Mouse (Mus musculus) lung, postnatal 0 days (tissue): ENCODE measurements at regions not wholly inside any gene's neighbourhood (a gene's known extent, or its start where the extent isn't known, plus 50 kb on each side); places are given as distances from the start of the nearest gene placed in this dataset.

Experiments used
- ATAC-seq: fragments of 200-750 bp; cut with Nextera tagmentation; 2 replicates; pipeline ENCODE4 v1.8.0; 2017; ENCODE audit warnings: moderate library complexity
- DNase-seq: peaks from one replicate; pipeline ENCODE4 v3.0.0-alpha.2; 2016; ENCODE audit warnings: low spot score
- H3K27ac ChIP-seq: fragments of 300-500 bp; sonication (generic); 2 replicates; pipeline ENCODE4 v1.5.1; 2014; ENCODE audit warnings: antibody characterized with exemption, mild to moderate bottlenecking, low read length, mixed read lengths
- H3K27me3 ChIP-seq: fragments of 300-500 bp; sonication (generic); replicated peaks from 2 replicates; pipeline ENCODE4 v1.6.1; 2014; ENCODE audit warnings: low read length, mixed read lengths; ENCODE audit not compliant: insufficient read depth
- H3K36me3 ChIP-seq: fragments of 300-500 bp; sonication (generic); 2 replicates; pipeline ENCODE4 v1.6.1; 2014; ENCODE audit warnings: low read length, mixed read lengths; ENCODE audit not compliant: insufficient read depth
- H3K4me1 ChIP-seq: fragments of 300-500 bp; sonication (generic); 2 replicates; pipeline ENCODE4 v1.6.1; 2014; ENCODE audit warnings: antibody characterized with exemption, low read depth, low read length, mixed read lengths; ENCODE audit not compliant: insufficient read depth
- H3K4me2 ChIP-seq: fragments of 300-500 bp; sonication (generic); replicated peaks from 2 replicates; pipeline ENCODE4 v1.6.1; 2014; ENCODE audit warnings: low read depth, mild to moderate bottlenecking, low read length, moderate library complexity, mixed read lengths
- H3K4me3 ChIP-seq: fragments of 300-500 bp; sonication (generic); 2 replicates; pipeline ENCODE4 v1.5.1; 2014; ENCODE audit warnings: low read depth, low read length
- H3K9ac ChIP-seq: fragments of 300-500 bp; sonication (generic); replicated peaks from 2 replicates; pipeline ENCODE4 v1.6.1; 2014; ENCODE audit warnings: low read depth, mild to moderate bottlenecking
- H3K9me3 ChIP-seq: fragments of 300-500 bp; sonication (generic); 2 replicates; pipeline ENCODE4 v1.6.1; 2016; ENCODE audit warnings: low read length, mixed read lengths
- CTCF ChIP-seq: IDR thresholded peaks from 2 replicates; pipeline ENCODE4 v1.5.1; 2016; ENCODE audit warnings: antibody characterized with exemption, mild to moderate bottlenecking
- EP300 ChIP-seq: IDR thresholded peaks from 2 replicates; pipeline ENCODE4 v1.6.1; 2016; ENCODE audit warnings: antibody characterized with exemption, mild to moderate bottlenecking, control low read depth
- WGBS: fragments of 180-500 bp; shearing (Covaris S2); extraction: QIAGEN DNeasy Blood & Tissue Kit; methylation state at CpG from one replicate; pipeline ENCODE4 v1.1.7; 2014; 5-methylcytosine and 5-hydroxymethylcytosine counted together

- H3K27me3 ChIP-seq: no peaks in the 10 kb centered on the region
- DNase-seq: no peak
- no peak for TF ChIP-seq EP300
- TF ChIP-seq CTCF: no peak
- no peak overlapping the region for H3K27ac ChIP-seq
- no peak overlapping the region for H3K4me2 ChIP-seq
- 60% methylated on average over 5 of the region's 5 CpGs for WGBS
- H3K4me3 ChIP-seq: no peak overlapping the region
- H3K9ac ChIP-seq: no peak overlapping the region
- H3K9me3 ChIP-seq: no peaks in the 10 kb centered on the region
- no peaks in the 10 kb centered on the region for H3K36me3 ChIP-seq
- ATAC-seq: no peak
- H3K4me1 ChIP-seq: no peaks in the 10 kb centered on the region
Measured at GRCm38 (mm10) chr4:55453902-55454301, 78.4 kb downstream of the Klf4 start.

DNA sequence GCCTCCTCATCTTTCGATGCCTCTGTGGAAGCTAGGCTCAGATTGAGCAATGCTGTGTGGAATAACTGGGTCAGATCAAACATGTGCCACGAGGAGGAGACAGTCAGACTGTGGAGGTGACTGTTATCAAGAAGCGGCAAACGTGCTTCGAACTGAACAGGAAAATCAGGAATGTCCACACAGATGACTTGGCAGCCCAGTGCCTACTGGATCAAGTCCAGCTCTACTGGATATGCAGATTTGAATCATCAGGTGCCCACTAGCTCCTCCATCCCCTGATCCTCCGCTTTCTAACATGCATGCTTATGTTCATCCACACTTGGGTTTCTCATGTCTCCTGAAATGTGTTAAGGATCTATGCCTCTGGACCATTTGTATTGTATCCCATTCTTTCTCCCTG, 79.7 kb downstream of the Klf4 start:
- Histone ChIP-seq H3K4me3 (no peak overlapping the region), H3K4me1 (no peaks in the 10 kb centered on the region), H3K9ac (no peak overlapping the region), H3K27me3 (no peaks in the 10 kb centered on the region), H3K9me3 (no peaks in the 10 kb centered on the region), H3K4me2 (no peak overlapping the region), H3K27ac (no peak overlapping the region), H3K36me3 (no peaks in the 10 kb centered on the region)
- 61% methylated on average over 6 of the region's 6 CpGs for WGBS
- DNase-seq: no peak
- no peak for ATAC-seq
- no peak for TF ChIP-seq CTCF
- TF ChIP-seq EP300: no peak

DNA sequence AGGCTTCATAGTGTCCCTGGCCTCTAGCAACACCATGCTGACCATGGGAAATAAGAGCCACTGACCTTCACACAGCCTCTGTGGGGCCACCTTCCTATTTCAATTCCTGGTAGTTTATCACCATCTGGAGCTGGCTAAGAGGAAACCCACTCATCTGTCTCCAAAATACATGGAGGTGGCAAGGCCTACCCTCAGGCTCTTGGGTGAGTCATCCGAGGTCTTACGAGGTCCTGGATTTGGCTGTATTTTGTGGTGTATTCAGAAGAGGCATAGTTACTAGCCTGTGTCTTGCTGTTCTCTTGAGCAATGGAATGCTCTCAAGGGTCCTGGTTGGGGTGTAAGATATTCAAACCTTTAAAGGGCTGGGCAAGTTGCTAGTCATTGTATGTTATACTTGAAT, 80.6 kb downstream of the Klf4 start:
- no peak for DNase-seq
- no peak overlapping the region for H3K4me2 ChIP-seq

DNA sequence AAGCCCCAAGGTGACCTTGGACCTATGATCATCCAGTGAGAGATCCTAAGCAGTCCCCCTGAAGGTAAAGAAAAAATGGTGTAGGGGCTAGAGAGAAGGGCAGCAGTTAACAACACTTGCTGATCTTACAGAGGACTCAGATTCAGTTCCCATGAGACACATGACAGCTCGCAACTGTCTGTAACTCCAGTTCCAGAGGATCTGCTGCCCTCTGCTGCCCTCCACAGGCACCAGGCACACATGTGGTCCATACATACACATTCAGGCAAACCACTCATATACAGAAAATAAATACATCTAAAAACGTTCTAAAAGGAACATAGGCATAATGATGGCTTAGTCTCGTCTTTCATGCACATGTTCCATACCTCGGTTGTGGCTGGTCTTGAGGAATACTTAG, 81.2 kb downstream of the Klf4 start:
- no peaks in the 10 kb centered on the region for H3K36me3 ChIP-seq
- H3K4me3 ChIP-seq: no peak overlapping the region
- H3K27ac ChIP-seq: no peak overlapping the region
- no peaks in the 10 kb centered on the region for H3K4me1 ChIP-seq
- no peak for DNase-seq
- WGBS: 72% methylated on average over 4 of the region's 4 CpGs
- no peaks in the 10 kb centered on the region for H3K27me3 ChIP-seq
- no peaks in the 10 kb centered on the region for H3K9me3 ChIP-seq
- TF ChIP-seq EP300 (no peak), CTCF (peak; percentile 55)
- H3K4me2 ChIP-seq: no peak overlapping the region
- ATAC-seq: no peak
- no peak overlapping the region for H3K9ac ChIP-seq

More for the DNA sequence above, 80.6 kb downstream of the Klf4 start:
- Histone ChIP-seq H3K9me3 (no peaks in the 10 kb centered on the region), H3K9ac (no peak overlapping the region), H3K36me3 (no peaks in the 10 kb centered on the region), H3K4me1 (no peaks in the 10 kb centered on the region), H3K27me3 (no peaks in the 10 kb centered on the region), H3K4me3 (no peak overlapping the region), H3K27ac (no peak overlapping the region)
- TF ChIP-seq CTCF (no peak), EP300 (no peak)
- 87% methylated on average over 2 of the region's 2 CpGs for WGBS
- ATAC-seq: no peak

DNA sequence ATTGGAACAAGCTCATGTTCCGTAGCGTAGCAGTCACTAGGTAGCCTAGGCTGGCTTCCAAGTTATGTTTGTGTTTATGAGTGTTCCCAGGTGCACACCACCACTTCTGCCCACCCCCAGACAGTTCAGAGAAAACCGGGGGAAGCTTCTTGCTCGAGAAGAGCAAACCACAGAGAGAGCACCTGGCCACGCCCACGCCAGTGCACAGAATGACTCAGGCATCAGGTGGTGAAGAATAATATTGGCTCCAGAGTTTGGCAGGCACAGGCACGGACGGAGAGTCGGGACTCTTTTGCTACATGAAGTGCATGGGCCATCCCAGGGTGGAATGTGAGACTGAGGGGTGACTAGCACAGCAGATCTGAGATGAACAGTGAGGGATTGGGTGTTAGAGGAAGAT, 88.8 kb downstream of the Klf4 start:
- DNase-seq (no peak), ATAC-seq (no peak)
- no peak overlapping the region for H3K4me2 ChIP-seq
- H3K4me1 ChIP-seq: no peaks in the 10 kb centered on the region
- H3K36me3 ChIP-seq: no peaks in the 10 kb centered on the region
- no peak overlapping the region for H3K4me3 ChIP-seq
- WGBS: 63% methylated on average over 9 of the region's 9 CpGs
- H3K27ac ChIP-seq: no peak overlapping the region
- H3K9ac ChIP-seq: no peak overlapping the region
- TF ChIP-seq CTCF (no peak), EP300 (no peak)
- no peaks in the 10 kb centered on the region for H3K9me3 ChIP-seq
- H3K27me3 ChIP-seq: no peaks in the 10 kb centered on the region

DNA sequence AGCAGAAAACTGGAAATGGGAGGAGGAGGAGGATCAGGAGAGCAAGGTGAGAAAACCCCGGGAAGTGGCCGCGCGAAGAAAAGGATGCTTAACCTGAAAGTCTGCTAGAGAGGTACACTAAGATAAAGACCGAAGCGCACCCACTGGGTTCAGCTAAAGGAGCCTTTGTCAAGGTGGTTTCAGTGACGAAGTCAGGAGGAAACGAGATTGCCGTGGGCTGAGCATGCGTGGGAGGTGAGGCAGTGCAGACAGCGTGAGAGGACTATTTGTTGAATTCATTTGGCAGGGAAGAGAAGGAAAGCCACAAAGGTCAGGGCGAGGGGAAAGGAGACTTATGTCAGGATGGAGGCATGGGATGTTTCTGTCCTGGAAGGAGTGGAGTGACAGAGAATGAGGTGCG, 90.2 kb downstream of the Klf4 start:
- Histone ChIP-seq H3K9ac (no peak overlapping the region), H3K36me3 (no peaks in the 10 kb centered on the region), H3K4me3 (no peak overlapping the region), H3K4me1 (no peaks in the 10 kb centered on the region), H3K27me3 (no peaks in the 10 kb centered on the region), H3K9me3 (no peaks in the 10 kb centered on the region), H3K27ac (no peak overlapping the region), H3K4me2 (no peak overlapping the region)
- WGBS: 47% methylated on average over 13 of the region's 13 CpGs
- no peak for DNase-seq
- no peak for ATAC-seq
- no peak for TF ChIP-seq CTCF
- TF ChIP-seq EP300: no peak
